Mouse (Mus musculus) intestine, embryonic 14.5 days (tissue): ENCODE measurements around the gene Sept9. TPM values are rescaled to one million over a fixed set of nuclear protein-coding genes. Genes with fewer than 3 reads are reported as not detected.
A peak's percentile ranks its signal among the peaks of the same experiment; 100 is the strongest.

Experiments used
- ATAC-seq: fragments of 200-750 bp; cut with Nextera tagmentation; replicated peaks from 2 replicates; pipeline ENCODE4 v1.8.0; 2017; ENCODE audit warnings: low read depth, moderate number of reproducible peaks, moderate TSS enrichment, moderate library complexity; ENCODE audit not compliant: low FRiP score, low TSS enrichment
- DNase-seq: peaks from one replicate; pipeline ENCODE4 v3.0.0-alpha.2; 2018; ENCODE audit warnings: low spot score
- H3K27ac ChIP-seq: fragments of 300-500 bp; sonication (generic); 2 replicates; pipeline ENCODE4 v1.5.1; 2014; ENCODE audit warnings: low read depth, mild to moderate bottlenecking, control low read depth
- H3K27me3 ChIP-seq: fragments of 300-500 bp; sonication (generic); replicated peaks from 2 replicates; pipeline ENCODE4 v1.6.1; 2014; ENCODE audit warnings: low read length, control low read depth; ENCODE audit not compliant: control insufficient read depth, insufficient read depth
- H3K36me3 ChIP-seq: fragments of 300-500 bp; sonication (generic); 2 replicates; pipeline ENCODE4 v1.6.1; 2014; ENCODE audit warnings: low read length, control low read depth; ENCODE audit not compliant: control insufficient read depth, insufficient read depth
- H3K4me1 ChIP-seq: fragments of 300-500 bp; sonication (generic); replicated peaks from 2 replicates; pipeline ENCODE4 v1.6.1; 2014; ENCODE audit warnings: low read length, control low read depth, mixed read lengths; ENCODE audit not compliant: control insufficient read depth, insufficient read depth
- H3K4me2 ChIP-seq: fragments of 300-500 bp; sonication (generic); 2 replicates; pipeline ENCODE4 v1.6.1; 2014; ENCODE audit warnings: low read length
- H3K4me3 ChIP-seq: fragments of 300-500 bp; sonication (generic); 2 replicates; pipeline ENCODE4 v1.5.1; 2014; ENCODE audit warnings: low read depth, low read length, control low read depth, mixed read lengths
- H3K9ac ChIP-seq: fragments of 300-500 bp; sonication (generic); 2 replicates; pipeline ENCODE4 v1.6.1; 2014; ENCODE audit warnings: mild to moderate bottlenecking, low read length
- H3K9me3 ChIP-seq: fragments of 300-500 bp; sonication (generic); 2 replicates; pipeline ENCODE4 v1.6.1; 2016; ENCODE audit warnings: low read length, control low read depth; ENCODE audit not compliant: control insufficient read depth
- WGBS: fragments of 180-500 bp; shearing (Covaris S2); extraction: QIAGEN DNeasy Blood & Tissue Kit; methylation state at CpG from one replicate; pipeline ENCODE4 v1.1.7; 2014; 5-methylcytosine and 5-hydroxymethylcytosine counted together
- polyA plus RNA-seq: library from polyadenylated mRNA; unstranded; fragments of >200 nt; fragmentation: Nextera tagmentation; extraction: Ambion mirVana; gene quantifications from 2 replicates; pipeline ENCODE4 v1.2.1, GENCODE M21; 2014

Sept9 gene
- polyA plus RNA-seq, 1 experiment from 2014 or later: 143 TPM

GRCm38 (mm10) chr11:117403073-117403472, 203.6 kb downstream of the Sept9 start:
- 83% methylated on average over 6 of the region's 6 CpGs for WGBS
- Histone ChIP-seq H3K9ac (no peak overlapping the region), H3K4me3 (no peak overlapping the region), H3K27me3 (no peaks in the 10 kb centered on the region), H3K9me3 (no peaks in the 10 kb centered on the region), H3K27ac (no peak overlapping the region), H3K36me3 (no peaks in the 10 kb centered on the region), H3K4me1 (peaks cover 16% of the 10 kb centered on the region), H3K4me2 (no peak overlapping the region)
- ATAC-seq: no peak
- DNase-seq: no peak

DNA sequence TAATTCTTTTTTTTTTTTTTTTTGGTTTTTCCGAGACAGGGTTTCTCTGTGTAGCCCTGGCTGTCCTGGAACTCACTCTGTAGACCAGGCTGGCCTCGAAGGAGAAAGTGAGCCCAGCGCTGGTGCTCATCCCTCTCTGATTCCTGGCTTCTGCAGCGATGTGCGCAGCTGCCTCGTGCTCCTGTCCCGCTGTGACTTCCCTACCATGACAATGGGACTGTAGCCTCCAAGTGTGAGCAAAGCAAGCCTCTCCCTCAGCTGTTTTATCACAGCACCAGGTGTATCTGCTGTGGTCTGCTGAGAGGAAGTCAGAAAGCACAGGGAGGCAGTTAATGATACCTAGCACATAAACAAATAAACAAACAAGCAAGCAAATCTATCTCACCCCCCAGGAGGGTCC, 204.3 kb downstream of the Sept9 start:
- Histone ChIP-seq H3K4me1 (peaks cover 22% of the 10 kb centered on the region), H3K4me2 (no peak overlapping the region), H3K4me3 (no peak overlapping the region), H3K27me3 (peaks cover 4% of the 10 kb centered on the region), H3K9me3 (no peaks in the 10 kb centered on the region), H3K27ac (no peak overlapping the region), H3K36me3 (no peaks in the 10 kb centered on the region), H3K9ac (no peak overlapping the region)
- no peak for ATAC-seq
- WGBS: 53% methylated on average over 6 of the region's 7 CpGs
- DNase-seq: no peak

- Histone ChIP-seq H3K9ac (no peak overlapping the region), H3K27me3 (peaks cover 18% of the 10 kb centered on the region), H3K4me3 (no peak overlapping the region), H3K27ac (no peak overlapping the region; the same call in 1 of the 2 replicates), H3K4me1 (peaks cover 22% of the 10 kb centered on the region), H3K9me3 (no peaks in the 10 kb centered on the region), H3K36me3 (no peaks in the 10 kb centered on the region), H3K4me2 (no peak overlapping the region)
- ATAC-seq: 0 out of 2 replicates have a peak, but pooled peaks have one; percentile 21
- 92% methylated on average over 1 of the region's 1 CpGs for WGBS
- DNase-seq: no peak
Measured at GRCm38 (mm10) chr11:117406711-117407110, 207.2 kb downstream of the Sept9 start.

GRCm38 (mm10) chr11:117407196-117407595, 207.7 kb downstream of the Sept9 start:
- H3K27me3 ChIP-seq: peaks cover 18% of the 10 kb centered on the region
- H3K9ac ChIP-seq: peak overlapping the region; percentile 25; the same call in 1 of the 2 replicates
- H3K9me3 ChIP-seq: no peaks in the 10 kb centered on the region
- ATAC-seq (peak; percentile 18; the same call in 1 of the 2 replicates), DNase-seq (no peak)
- no peaks in the 10 kb centered on the region for H3K36me3 ChIP-seq
- 0 out of 2 replicates have a peak overlapping the region, but pooled peaks have one; percentile 25 for H3K4me3 ChIP-seq
- H3K4me1 ChIP-seq: peaks cover 22% of the 10 kb centered on the region
- H3K4me2 ChIP-seq: peak overlapping the region; percentile 55
- peak overlapping the region; percentile 75; the same call in 1 of the 2 replicates for H3K27ac ChIP-seq
- WGBS: 15% methylated on average over 4 of the region's 4 CpGs

- H3K4me3 ChIP-seq: peak overlapping the region; percentile 25
- 0% methylated on average over 28 of the region's 28 CpGs for WGBS
- H3K27ac ChIP-seq: peak overlapping the region; percentile 75; the same call in 1 of the 2 replicates
- DNase-seq (peak; percentile 82), ATAC-seq (peak; percentile 57)
- H3K4me2 ChIP-seq: peak overlapping the region; percentile 55
- H3K36me3 ChIP-seq: no peaks in the 10 kb centered on the region
- H3K27me3 ChIP-seq: peaks cover 18% of the 10 kb centered on the region
- H3K9me3 ChIP-seq: no peaks in the 10 kb centered on the region
- H3K9ac ChIP-seq: peak overlapping the region; percentile 25
- peaks cover 22% of the 10 kb centered on the region for H3K4me1 ChIP-seq
Measured at GRCm38 (mm10) chr11:117407651-117408441, 208.4 kb downstream of the Sept9 start.

- Histone ChIP-seq H3K27ac (no peak overlapping the region; the same call in 1 of the 2 replicates), H3K9me3 (no peaks in the 10 kb centered on the region), H3K9ac (no peak overlapping the region), H3K27me3 (peaks cover 23% of the 10 kb centered on the region), H3K4me3 (no peak overlapping the region), H3K4me2 (peak overlapping the region; percentile 55), H3K4me1 (peaks cover 22% of the 10 kb centered on the region), H3K36me3 (no peaks in the 10 kb centered on the region)
- WGBS: 5% methylated on average over 16 of the region's 16 CpGs
- no peak for DNase-seq
- no peak for ATAC-seq
Measured at GRCm38 (mm10) chr11:117408442-117409031, 209.1 kb downstream of the Sept9 start.

DNA sequence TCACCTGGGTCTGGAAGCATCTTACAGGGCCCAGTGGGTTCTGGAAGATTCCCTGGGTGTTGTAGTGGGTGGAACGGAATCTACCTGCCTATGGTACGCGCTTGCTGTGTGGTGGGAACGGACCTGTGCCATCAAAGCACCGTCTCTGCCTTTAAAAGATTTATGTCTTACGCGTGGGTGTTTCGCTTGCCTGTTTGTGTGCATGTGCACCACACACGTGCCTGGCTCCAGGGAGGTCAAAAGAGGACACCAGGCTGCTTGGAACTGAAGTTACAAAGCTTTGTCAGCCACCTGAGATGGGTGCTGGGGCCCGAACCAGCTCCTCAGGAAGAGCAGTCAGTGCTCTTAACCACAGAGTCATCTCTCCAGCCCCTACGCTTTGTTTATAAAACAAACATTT, 209.9 kb downstream of the Sept9 start:
- Histone ChIP-seq H3K9me3 (no peaks in the 10 kb centered on the region), H3K9ac (no peak overlapping the region), H3K4me2 (no peak overlapping the region), H3K4me3 (no peak overlapping the region), H3K4me1 (peaks cover 23% of the 10 kb centered on the region), H3K27me3 (peaks cover 31% of the 10 kb centered on the region), H3K27ac (no peak overlapping the region), H3K36me3 (no peaks in the 10 kb centered on the region)
- 51% methylated on average over 11 of the region's 11 CpGs for WGBS
- ATAC-seq: no peak
- DNase-seq: no peak

GRCm38 (mm10) chr11:117410059-117410458, 210.6 kb downstream of the Sept9 start:
- H3K9ac ChIP-seq: no peak overlapping the region
- no peak for DNase-seq

More at GRCm38 (mm10) chr11:117410059-117410458, 210.6 kb downstream of the Sept9 start:
- Histone ChIP-seq H3K4me3 (no peak overlapping the region), H3K36me3 (no peaks in the 10 kb centered on the region), H3K9me3 (no peaks in the 10 kb centered on the region), H3K4me1 (peaks cover 29% of the 10 kb centered on the region), H3K27ac (no peak overlapping the region), H3K4me2 (no peak overlapping the region), H3K27me3 (peaks cover 36% of the 10 kb centered on the region)
- WGBS: 29% methylated on average over 6 of the region's 6 CpGs
- no peak for ATAC-seq
